Mouse (Mus musculus): ENCODE measurements around the gene Tagln2.

Gene Tagln2

DNA sequence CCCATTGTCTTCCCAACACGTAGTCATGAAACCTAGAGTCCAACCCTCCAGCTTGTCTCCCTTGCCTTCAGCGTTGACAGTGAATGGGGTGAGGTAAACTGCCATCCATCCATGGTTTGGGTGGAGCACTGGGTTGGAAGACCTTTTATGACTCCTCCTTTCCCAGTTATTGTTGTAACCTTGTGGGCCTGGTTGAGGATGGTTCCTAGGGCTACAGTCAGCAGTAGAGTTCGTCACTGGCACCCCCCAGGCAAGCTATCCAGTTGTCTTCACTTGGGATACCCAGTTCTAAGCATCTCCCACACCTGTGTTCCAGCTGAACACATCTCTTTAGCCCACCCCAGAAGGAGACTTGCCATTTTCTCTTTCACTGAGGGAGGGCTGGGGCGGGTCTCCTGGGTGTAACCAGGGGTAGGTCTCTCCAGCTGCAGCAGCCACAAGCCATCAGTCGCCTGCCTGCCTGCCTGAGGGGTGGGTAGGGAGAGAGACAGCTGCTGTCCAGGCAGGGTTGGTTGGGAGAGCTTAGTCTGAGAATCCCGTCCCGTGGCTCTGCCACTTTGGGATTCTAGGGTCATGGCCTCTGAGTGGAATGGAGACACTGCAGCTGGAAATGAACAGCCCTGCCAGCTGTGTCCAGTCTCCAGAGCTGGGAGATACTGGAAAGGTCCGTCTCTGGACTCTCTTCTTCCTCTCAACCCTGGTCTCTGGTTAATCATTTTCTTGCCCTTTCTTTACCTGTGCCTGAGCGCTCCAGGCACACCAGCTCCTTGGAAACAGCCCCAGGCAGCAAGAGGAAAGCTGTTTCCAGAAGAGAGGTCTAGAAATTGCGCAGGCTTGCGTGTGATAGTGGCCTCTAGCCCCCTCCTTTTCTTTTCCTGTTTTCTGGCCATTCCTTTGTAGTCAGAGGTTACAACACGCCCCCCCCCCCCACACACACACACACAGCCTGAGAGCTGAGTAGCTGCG is 2.6 kb downstream of the Tagln2 start:
- in situ Hi-C loops (cut with MboI, MseI): no loop called here

- in situ Hi-C loops (cut with MboI, MseI): no loop called here
These were observed 3.5 kb downstream of the Tagln2 start for GRCm38 (mm10) chr1:172503111-172503997.

GRCm38 (mm10) chr1:172504756-172505155 is 4.9 kb downstream of the Tagln2 start:
- in situ Hi-C loops (cut with MboI, MseI): no loop called here

DNA sequence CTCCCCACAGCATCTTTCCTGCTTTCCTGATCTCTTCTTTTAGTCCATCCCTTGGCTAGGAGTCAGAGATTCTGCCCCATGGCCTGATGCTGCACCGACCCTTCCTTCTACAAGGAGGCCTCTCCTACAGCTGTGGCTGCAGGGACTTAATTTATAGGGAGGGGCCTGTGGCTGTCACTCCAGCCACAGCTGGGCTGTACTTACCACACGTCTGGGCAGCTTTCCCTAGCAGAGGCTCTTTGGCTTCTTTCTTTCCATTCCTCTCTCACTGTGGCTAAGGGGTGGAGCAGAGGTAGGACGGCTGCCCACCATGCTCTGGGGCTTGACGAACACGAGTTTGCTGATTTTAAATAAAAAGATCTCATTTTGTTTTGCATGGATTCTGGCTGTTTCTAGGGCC is 7.2 kb downstream of the Tagln2 start:
- in situ Hi-C loops (cut with MboI, MseI): no loop called here

DNA sequence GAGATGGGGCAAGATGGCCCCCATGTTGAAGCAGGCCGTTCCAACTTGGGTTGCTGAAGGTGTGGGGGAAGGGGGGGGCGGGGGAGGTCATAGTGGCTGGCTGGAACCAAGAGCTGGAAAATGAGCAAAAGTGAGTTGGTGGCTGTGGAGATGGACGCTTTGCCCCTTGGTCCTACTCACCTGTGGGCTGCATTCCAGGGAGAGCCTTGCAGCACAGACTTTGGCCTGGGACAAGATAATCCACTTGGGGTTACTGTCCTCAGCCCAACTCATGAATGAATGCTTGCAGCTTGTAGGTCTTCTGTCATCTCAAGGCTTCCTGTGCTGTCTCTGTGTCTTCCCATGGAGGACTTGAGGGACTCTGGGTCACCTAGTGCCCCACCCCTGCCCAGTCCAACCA is 7.9 kb downstream of the Tagln2 start:
- in situ Hi-C loops (cut with MboI, MseI): no loop called here

DNA sequence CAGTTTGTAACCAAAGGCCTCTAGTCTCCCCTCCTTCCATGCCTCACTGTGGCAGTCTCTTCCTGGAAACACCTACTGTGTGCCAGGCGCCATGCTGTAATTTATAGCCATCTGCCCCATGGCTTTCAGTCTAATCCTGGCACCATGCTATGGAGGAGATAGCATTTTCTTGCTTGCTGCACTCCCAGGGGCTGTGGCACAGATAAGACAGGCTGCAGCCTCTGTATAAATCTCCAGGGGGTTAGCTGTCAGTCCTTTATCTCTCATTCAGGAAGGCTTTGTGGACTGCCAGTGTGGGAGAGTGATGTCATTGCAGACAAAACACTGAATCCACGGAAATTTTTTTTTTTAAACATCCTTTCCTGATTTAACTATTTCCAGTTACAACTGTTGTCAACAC is 8.3 kb downstream of the Tagln2 start:
- in situ Hi-C loops (cut with MboI, MseI): no loop called here

DNA sequence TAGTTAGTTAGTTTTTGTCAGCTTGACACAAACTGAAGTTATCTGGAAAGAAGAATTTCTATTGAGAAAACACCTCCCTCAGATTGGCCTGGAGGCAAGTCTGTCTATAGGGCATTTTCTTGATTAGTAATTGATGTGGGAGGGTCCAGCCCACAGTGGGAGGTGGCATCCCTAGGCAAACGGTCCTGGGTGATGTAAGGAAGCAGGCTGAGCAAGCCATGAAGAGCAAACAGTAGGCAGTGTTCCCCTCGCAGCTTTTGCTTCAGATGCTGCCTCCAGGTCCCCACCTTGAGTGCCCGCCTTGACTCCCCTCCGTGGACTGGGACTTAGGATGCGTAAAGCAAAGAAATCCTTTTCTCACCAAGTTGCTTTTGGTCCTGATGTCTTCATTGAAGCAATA is 9.4 kb downstream of the Tagln2 start:
- in situ Hi-C loops (cut with MboI, MseI): no loop called here

DNA sequence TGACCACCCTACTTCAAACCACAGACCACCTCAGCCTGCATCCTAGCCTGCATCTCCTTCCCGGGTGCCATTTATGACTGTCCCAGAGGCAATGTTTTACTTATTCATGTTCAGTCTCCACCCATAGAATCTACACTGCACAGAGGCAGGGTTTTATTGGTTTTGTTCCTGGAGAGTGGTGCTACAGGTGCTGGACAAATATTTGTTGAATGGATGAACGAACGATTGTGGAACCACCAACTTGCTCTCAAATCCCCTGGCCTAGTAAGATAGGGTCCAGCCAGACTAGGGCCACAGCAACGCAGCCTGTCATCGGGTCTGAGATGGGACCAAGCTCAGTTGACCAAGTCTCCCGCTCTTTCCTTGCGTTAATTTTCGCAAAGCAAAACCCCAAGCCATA is 10.1 kb downstream of the Tagln2 start:
- in situ Hi-C loops (cut with MboI, MseI): no loop called here

- in situ Hi-C loops (cut with MboI, MseI): no loop called here
These were observed 10.7 kb downstream of the Tagln2 start for GRCm38 (mm10) chr1:172510421-172510972.

DNA sequence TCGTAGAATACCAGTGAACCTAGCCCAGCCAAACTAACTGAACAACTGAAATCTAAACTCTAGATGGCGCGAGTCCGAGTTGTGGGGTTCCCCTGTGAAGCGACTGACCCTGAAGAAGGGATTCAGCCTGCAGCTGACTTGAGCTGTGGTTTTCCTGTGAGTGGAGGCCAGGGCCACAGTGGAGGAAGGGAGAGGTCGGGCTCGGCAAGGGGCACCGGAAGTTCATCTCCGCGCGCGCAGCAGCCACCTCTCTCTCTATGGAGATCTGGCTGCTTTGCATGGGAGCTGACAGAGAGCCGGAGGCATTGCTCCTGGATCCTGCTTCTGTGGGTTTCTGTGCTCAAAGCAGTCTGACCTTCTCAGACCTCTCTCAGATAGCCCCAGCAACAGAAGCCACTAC is 13.1 kb downstream of the Tagln2 start:
- in situ Hi-C loops (cut with MboI, MseI): no loop called here

GRCm38 (mm10) chr1:172513525-172514212 is 13.8 kb downstream of the Tagln2 start:
- in situ Hi-C loops (cut with MboI, MseI): no loop called here

DNA sequence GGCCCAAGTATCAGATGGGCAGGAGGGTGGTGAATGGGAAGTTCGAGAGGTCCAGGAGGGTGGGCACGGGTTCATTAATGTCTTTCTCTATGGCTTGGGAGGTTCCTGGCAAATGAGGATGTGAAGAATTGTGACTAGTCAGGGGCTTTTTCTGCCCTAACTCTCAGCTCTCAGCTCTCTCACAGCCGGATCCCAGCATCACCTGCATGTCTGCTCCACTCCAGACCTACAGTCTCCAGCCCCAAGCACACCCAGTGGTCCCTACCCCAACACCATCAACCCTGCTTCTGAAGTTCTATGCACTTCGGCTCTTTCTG is 14.3 kb downstream of the Tagln2 start:
- in situ Hi-C loops (cut with MboI, MseI): no loop called here

DNA sequence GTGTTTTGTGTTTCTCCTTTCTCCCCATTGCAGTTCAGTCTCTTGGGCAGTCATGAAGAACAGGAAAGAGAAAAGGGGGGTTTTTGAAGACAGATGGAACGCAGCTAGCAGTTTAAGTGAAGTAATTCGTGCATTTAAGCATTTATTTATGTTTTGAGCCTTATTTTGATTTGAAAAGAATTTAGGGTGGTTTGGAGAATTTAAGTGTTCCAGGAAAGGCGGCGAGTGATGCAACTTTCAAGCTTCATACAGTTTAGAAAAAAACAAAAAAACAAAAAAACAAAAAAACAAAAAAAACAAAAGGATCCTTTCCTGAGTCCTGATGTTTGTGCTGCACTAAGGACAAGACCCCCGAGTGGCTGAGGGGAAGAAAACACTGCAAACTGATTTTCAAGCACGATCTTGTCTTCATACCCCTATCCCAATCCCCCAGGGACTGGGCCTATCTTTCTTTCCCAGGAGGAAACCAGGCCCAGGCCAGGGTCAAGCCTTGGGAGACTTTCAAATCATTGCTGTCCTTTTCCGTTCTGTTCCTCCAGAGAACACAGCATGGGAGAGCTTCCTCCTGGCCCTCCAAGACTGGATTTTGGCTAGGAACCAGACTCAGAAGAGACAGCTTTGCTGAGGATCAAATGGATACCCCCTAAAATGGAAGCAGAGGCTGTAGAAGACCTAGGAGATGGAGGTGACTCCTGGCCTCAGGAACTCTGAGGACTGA is 14.9 kb downstream of the Tagln2 start:
- in situ Hi-C loops (cut with MboI, MseI): no loop called here

- in situ Hi-C loops (cut with MboI, MseI): no loop called here
These were observed 15.5 kb downstream of the Tagln2 start for GRCm38 (mm10) chr1:172515396-172515795.

- in situ Hi-C loops (cut with MboI, MseI): no loop called here
These were observed 18.2 kb downstream of the Tagln2 start for GRCm38 (mm10) chr1:172518013-172518412.

- in situ Hi-C loops (cut with MboI, MseI): no loop called here
These were observed 19.8 kb downstream of the Tagln2 start for GRCm38 (mm10) chr1:172519644-172520043.

- in situ Hi-C loops (cut with MboI, MseI): no loop called here
These were observed 21.0 kb downstream of the Tagln2 start, which contains the start of gene Cfap45 for GRCm38 (mm10) chr1:172520576-172521440. Cfap45 (plus strand) TSS chr1:172520801.

DNA sequence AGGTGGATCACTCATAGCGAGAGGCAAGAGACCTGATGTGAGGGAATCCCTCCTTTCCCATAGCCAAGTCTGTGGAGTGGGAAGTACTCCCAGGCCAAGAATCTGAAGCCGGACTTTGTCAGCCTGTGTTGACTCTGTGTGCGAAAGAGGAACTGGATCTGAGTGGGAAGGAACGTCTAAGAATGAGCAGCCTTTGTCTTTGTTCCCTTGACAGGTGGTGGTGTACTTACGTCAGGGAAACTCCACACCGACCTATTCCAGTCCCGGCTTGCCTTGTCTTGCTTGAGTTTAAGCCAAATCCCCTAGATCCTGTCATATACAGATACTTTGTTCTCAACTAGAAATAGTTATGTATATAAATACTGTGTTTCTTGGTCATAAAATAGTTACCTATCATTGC is 22.7 kb downstream of the Tagln2 start:
- in situ Hi-C loops (cut with MboI, MseI): no loop called here

GRCm38 (mm10) chr1:172523699-172524101 is 23.9 kb downstream of the Tagln2 start:
- in situ Hi-C loops (cut with MboI, MseI): no loop called here
